Mouse (Mus musculus): Measurements from ENCODE around the gene Ryr3.

GRCm38 (mm10) chr2:112617206-112617605 lies 599.7 kb downstream of the Ryr3 start:
- TF ChIP-seq GATA1 (IDR thresholded peaks at IDR 0.05; ENCODE audit: borderline replicate concordance, low read length), result no peak
- no peak for TF ChIP-seq FLI1 (IDR thresholded peaks at IDR 0.05; ENCODE audit: low read length)

Data from megakaryocyte, embryonic 14.5 days (primary cell).